Mouse (Mus musculus) ES-Bruce4 (cell line): Measurements from ENCODE around the gene Cldn15. TPM values are rescaled to one million over a fixed set of nuclear protein-coding genes. Genes with fewer than 3 reads are reported as not detected.

Experiments
- H3K27ac ChIP-seq: 2 replicates; pipeline ENCODE4 v1.5.1; 2012; ENCODE audit warnings: low read length, inconsistent platforms; ENCODE audit not compliant: insufficient read depth
- H3K27me3 ChIP-seq: 2 replicates; pipeline ENCODE4 v1.6.1; 2012; ENCODE audit warnings: mild to moderate bottlenecking, low read length, inconsistent platforms; ENCODE audit not compliant: control insufficient read depth, poor library complexity, insufficient read depth, severe bottlenecking
- H3K36me3 ChIP-seq: 2 replicates; pipeline ENCODE4 v1.6.1; 2012; ENCODE audit warnings: inconsistent platforms, mild to moderate bottlenecking, low read length, moderate library complexity; ENCODE audit not compliant: control insufficient read depth, poor library complexity, insufficient read depth, severe bottlenecking
- H3K4me1 ChIP-seq: one replicate; pipeline ENCODE4 v1.8.1; 2011; ENCODE audit warnings: low read length; ENCODE audit not compliant: control insufficient read depth, insufficient read depth
- H3K4me3 ChIP-seq: 2 replicates; pipeline ENCODE4 v1.5.1; 2011; ENCODE audit warnings: low read depth, mild to moderate bottlenecking, low read length
- H3K9ac ChIP-seq: 2 replicates; pipeline ENCODE4 v1.6.1; 2012; ENCODE audit warnings: low read depth, mild to moderate bottlenecking, inconsistent platforms; ENCODE audit not compliant: poor library complexity, severe bottlenecking
- H3K9me3 ChIP-seq: replicated peaks from 2 replicates; pipeline ENCODE4 v1.6.1; 2012; ENCODE audit warnings: mild to moderate bottlenecking, low read length, inconsistent platforms; ENCODE audit not compliant: control insufficient read depth, poor library complexity, insufficient read depth, severe bottlenecking
- CTCF ChIP-seq: IDR thresholded peaks from one replicate; pipeline ENCODE4 v1.8.1; 2011; ENCODE audit warnings: low read depth, low read length
- EP300 ChIP-seq: IDR thresholded peaks from 2 replicates; pipeline ENCODE4 v1.6.1; 2011; ENCODE audit warnings: low read depth, low read length; ENCODE audit not compliant: insufficient read depth
- POLR2A ChIP-seq: IDR thresholded peaks from one replicate; pipeline ENCODE4 v1.8.1; 2011; ENCODE audit warnings: low read length; ENCODE audit not compliant: insufficient read depth
- polyA plus RNA-seq: library from polyadenylated mRNA; stranded (reverse); fragments of >200 nt; gene quantifications from 2 replicates; pipeline ENCODE4 v1.2.4, GENCODE M21; 2011; ENCODE audit warnings: low read depth; ENCODE audit not compliant: missing spikeins, insufficient read depth, insufficient read length

Gene Cldn15
- polyA plus RNA-seq, 1 experiment = not detected

GRCm38 (mm10) chr5:136989801-136990200 is 23.4 kb downstream of the Cldn15 start:
- Histone ChIP-seq H3K36me3 (peaks cover 6% of the 10 kb centered on the region; the same call in 1 of the 2 replicates), H3K4me1 (peaks cover 3% of the 10 kb centered on the region), H3K9ac (no peak overlapping the region), H3K27ac (no peak overlapping the region), H3K9me3 (no peaks in the 10 kb centered on the region), H3K27me3 (no peaks in the 10 kb centered on the region), H3K4me3 (no peak overlapping the region)
- TF ChIP-seq POLR2A (no peak), EP300 (no peak), CTCF (no peak)

DNA sequence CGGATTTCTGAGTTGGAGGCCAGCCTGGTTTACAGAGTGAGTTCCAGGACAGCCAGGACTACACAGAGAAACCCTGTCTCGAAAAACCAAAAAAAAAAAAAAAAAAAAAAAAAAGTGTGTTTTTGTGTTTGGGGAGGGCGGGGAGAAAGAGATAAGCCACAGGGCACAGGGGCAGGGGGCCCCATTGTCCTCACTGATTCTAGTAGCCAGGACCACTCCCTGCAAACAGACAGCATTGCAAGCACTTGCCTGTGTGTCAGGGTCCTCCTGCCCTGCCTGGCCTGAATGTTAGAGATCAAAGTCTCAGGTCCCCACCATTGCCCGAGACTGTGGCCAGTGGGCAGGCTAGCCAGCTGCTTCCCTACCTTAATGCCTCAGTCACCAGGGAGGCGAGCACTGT is 33.0 kb downstream of the Cldn15 start:
- peaks cover 3% of the 10 kb centered on the region for H3K4me1 ChIP-seq
- no peaks in the 10 kb centered on the region for H3K9me3 ChIP-seq
- H3K27me3 ChIP-seq = no peaks in the 10 kb centered on the region
- H3K4me3 ChIP-seq = peak overlapping the region; percentile 1; the same call in 1 of the 2 replicates
- no peak for TF ChIP-seq EP300
- TF ChIP-seq CTCF = no peak
- TF ChIP-seq POLR2A = no peak
- no peak overlapping the region for H3K27ac ChIP-seq
- no peaks in the 10 kb centered on the region for H3K36me3 ChIP-seq
- peak overlapping the region; percentile 38 for H3K9ac ChIP-seq

DNA sequence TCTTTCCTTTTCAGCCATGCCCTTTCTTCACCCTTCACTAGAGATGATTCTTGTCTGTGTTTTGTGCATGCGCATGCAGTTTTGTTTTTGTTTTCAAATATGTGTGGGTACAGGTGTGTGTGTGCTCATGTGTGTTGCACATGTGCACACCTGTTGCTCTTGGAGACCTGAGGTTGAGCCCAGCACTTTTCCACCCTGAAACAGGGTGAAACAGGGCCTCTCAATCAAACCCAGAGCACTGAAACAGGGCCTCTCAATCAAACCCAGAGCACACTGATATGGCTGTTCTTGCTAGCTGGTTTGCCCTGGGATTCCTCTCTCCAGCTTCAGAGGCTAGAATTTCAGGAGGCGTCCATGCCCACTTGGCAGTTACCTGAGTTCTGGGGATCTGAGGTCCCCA is 34.2 kb downstream of the Cldn15 start:
- TF ChIP-seq CTCF = no peak
- peak; percentile 52 for TF ChIP-seq POLR2A
- H3K27ac ChIP-seq = peak overlapping the region; percentile 27

DNA sequence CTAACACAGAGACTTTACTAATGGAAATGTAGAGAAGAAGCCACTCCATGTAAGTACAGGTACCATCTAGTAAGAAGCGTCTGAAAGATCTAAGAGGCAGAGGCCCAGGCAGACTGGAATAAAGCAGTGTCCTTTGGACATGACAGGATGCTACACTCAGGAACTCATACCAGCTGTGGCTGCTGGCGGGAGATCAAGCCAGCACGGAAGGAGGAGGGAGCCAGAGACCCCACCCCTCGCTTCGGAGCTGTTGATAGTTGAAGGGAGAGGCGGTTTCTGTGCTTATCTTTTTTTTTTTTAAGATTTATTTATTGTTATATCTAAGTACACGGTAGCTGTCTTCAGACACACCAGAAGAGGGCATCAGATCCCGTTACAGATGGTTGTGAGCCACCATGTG is 40.9 kb downstream of the Cldn15 start:
- no peaks in the 10 kb centered on the region for H3K9me3 ChIP-seq
- no peak overlapping the region for H3K27ac ChIP-seq
- H3K27me3 ChIP-seq = no peaks in the 10 kb centered on the region
- no peaks in the 10 kb centered on the region for H3K4me1 ChIP-seq
- TF ChIP-seq POLR2A (no peak), EP300 (no peak), CTCF (no peak)
- H3K36me3 ChIP-seq = no peaks in the 10 kb centered on the region
- H3K4me3 ChIP-seq = no peak overlapping the region
- no peak overlapping the region for H3K9ac ChIP-seq

More for the DNA sequence above, 34.2 kb downstream of the Cldn15 start:
- peaks cover 3% of the 10 kb centered on the region for H3K4me1 ChIP-seq
- H3K36me3 ChIP-seq = no peaks in the 10 kb centered on the region
- no peaks in the 10 kb centered on the region for H3K9me3 ChIP-seq
- no peaks in the 10 kb centered on the region for H3K27me3 ChIP-seq
- H3K9ac ChIP-seq = peak overlapping the region; percentile 38
- H3K4me3 ChIP-seq = peak overlapping the region; percentile 63

DNA sequence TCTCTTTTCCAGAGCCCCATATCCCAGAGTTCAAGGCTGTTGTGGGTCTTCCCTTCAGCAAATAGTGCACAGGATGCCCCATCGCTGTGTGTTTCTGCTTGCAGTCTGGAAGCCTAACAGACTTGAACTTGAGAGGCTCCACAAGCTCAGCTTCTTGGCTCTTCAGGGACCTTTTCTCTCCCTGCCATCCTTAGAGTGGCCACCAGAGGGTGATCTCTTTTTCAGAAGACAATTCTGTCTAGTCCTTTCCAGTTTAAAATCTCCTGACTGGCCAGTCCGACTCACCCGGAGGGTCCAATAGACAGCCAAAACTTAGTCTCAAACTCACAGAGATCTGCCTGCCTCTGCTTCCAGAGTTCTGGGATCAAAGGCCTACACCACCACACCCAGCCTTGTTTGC is 43.6 kb downstream of the Cldn15 start:
- Histone ChIP-seq H3K4me3 (no peak overlapping the region), H3K9ac (no peak overlapping the region), H3K27me3 (no peaks in the 10 kb centered on the region), H3K36me3 (no peaks in the 10 kb centered on the region), H3K9me3 (no peaks in the 10 kb centered on the region), H3K27ac (no peak overlapping the region), H3K4me1 (no peaks in the 10 kb centered on the region)
- TF ChIP-seq POLR2A = no peak
- no peak for TF ChIP-seq CTCF
- TF ChIP-seq EP300 = no peak

DNA sequence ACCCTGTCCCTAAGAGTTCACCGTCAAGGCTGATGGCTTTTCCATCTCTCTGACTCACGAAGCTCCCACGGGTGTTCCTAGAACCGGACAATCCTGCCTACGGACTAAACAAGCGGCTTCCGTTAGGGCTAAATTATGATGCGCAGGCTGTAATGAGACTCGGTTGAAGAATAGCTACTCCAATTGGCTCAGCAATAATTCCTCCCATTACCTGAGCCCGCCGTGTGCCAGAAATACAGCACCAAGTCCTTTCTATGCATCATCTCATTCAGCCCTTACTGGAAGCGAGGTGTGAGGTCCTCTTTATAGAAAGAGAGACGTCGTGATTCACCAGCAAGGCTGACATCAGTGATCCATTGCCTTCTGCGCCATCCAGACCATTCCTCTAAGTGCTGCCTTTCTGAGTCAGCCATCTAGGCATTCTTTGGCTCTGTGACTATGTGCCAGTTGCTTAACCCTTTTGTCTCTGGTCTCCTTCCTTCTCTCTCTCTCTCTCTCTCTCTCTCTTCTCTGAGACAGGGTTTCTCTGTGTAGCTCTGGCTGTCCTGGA is 46.1 kb downstream of the Cldn15 start:
- H3K9ac ChIP-seq = no peak overlapping the region
- H3K4me1 ChIP-seq = no peaks in the 10 kb centered on the region

More for the DNA sequence above, 46.1 kb downstream of the Cldn15 start:
- no peak overlapping the region for H3K4me3 ChIP-seq
- no peaks in the 10 kb centered on the region for H3K27me3 ChIP-seq
- TF ChIP-seq EP300 (no peak), POLR2A (no peak), CTCF (no peak)
- H3K27ac ChIP-seq = no peak overlapping the region
- H3K36me3 ChIP-seq = no peaks in the 10 kb centered on the region
- no peaks in the 10 kb centered on the region for H3K9me3 ChIP-seq
